Mouse (Mus musculus) E14TG2a.4 (cell line): ENCODE data around the gene Wnt8b.

Source experiments
- H3K27me3 ChIP-seq: 2 replicates; pipeline ENCODE4 v1.6.1; 2014; ENCODE audit warnings: low read length, control low read depth; ENCODE audit not compliant: insufficient read depth
- H3K36me3 ChIP-seq: 2 replicates; pipeline ENCODE4 v1.6.1; 2014; ENCODE audit warnings: low read length, control low read depth; ENCODE audit not compliant: insufficient read depth
- H3K4me1 ChIP-seq: replicated peaks from 2 replicates; pipeline ENCODE4 v1.6.1; 2014; ENCODE audit warnings: low read depth, low read length, control low read depth
- H3K4me3 ChIP-seq: replicated peaks from 2 replicates; pipeline ENCODE4 v1.5.1; 2014; ENCODE audit warnings: mild to moderate bottlenecking, low read length
- H3K9me3 ChIP-seq: 2 replicates; pipeline ENCODE4 v1.6.1; 2014; ENCODE audit warnings: low read length, control low read depth
- CTCF ChIP-seq: conservative IDR thresholded peaks from 2 replicates; pipeline ENCODE4 v1.5.1; 2014; ENCODE audit warnings: low read length
- NANOG ChIP-seq: IDR thresholded peaks from 2 replicates; pipeline ENCODE4 v1.6.1; 2014; ENCODE audit warnings: borderline replicate concordance, low read length, mixed read lengths
- POU5F1 ChIP-seq: IDR thresholded peaks from 2 replicates; pipeline ENCODE4 v1.6.1; 2014; ENCODE audit warnings: low read length, borderline replicate concordance

The Wnt8b gene

GRCm38 (mm10) chr19:44513921-44514482, 20.7 kb downstream of the Wnt8b start:
- H3K4me1 ChIP-seq = peaks cover 62% of the 10 kb centered on the region
- no peak for TF ChIP-seq POU5F1
- TF ChIP-seq CTCF = no peak
- TF ChIP-seq NANOG = no peak
- H3K4me3 ChIP-seq = no peak overlapping the region
- peaks cover 88% of the 10 kb centered on the region for H3K27me3 ChIP-seq
- peaks cover 11% of the 10 kb centered on the region for H3K9me3 ChIP-seq
- no peaks in the 10 kb centered on the region for H3K36me3 ChIP-seq

- H3K36me3 ChIP-seq = no peaks in the 10 kb centered on the region
Observed at GRCm38 (mm10) chr19:44514521-44515451, 21.5 kb downstream of the Wnt8b start.

GRCm38 (mm10) chr19:44515769-44516168, 22.5 kb downstream of the Wnt8b start:
- Histone ChIP-seq H3K9me3 (peaks cover 11% of the 10 kb centered on the region), H3K36me3 (no peaks in the 10 kb centered on the region), H3K4me1 (peaks cover 57% of the 10 kb centered on the region), H3K27me3 (peaks cover 72% of the 10 kb centered on the region), H3K4me3 (no peak overlapping the region)
- TF ChIP-seq NANOG (no peak), POU5F1 (no peak)

More at GRCm38 (mm10) chr19:44514521-44515451, 21.5 kb downstream of the Wnt8b start:
- H3K4me1 ChIP-seq = peaks cover 67% of the 10 kb centered on the region
- peaks cover 82% of the 10 kb centered on the region for H3K27me3 ChIP-seq
- H3K9me3 ChIP-seq = peaks cover 11% of the 10 kb centered on the region
- H3K4me3 ChIP-seq = no peak overlapping the region
- no peak for TF ChIP-seq CTCF
- peak; percentile 36; the same call in 1 of the 2 replicates for TF ChIP-seq NANOG

- Histone ChIP-seq H3K4me3 (peak overlapping the region; percentile 32; the same call in 1 of the 2 replicates), H3K36me3 (no peaks in the 10 kb centered on the region), H3K27me3 (peaks cover 56% of the 10 kb centered on the region), H3K9me3 (peaks cover 11% of the 10 kb centered on the region), H3K4me1 (peaks cover 45% of the 10 kb centered on the region)
- TF ChIP-seq POU5F1 (no peak), CTCF (peak; percentile 73), NANOG (no peak)
Observed at GRCm38 (mm10) chr19:44517996-44518768, 24.9 kb downstream of the Wnt8b start.

- peak; percentile 30 for TF ChIP-seq CTCF
- no peak for TF ChIP-seq NANOG
- no peak for TF ChIP-seq POU5F1
- 0 out of 2 replicates have a peak overlapping the region, but pooled peaks have one; percentile 10 for H3K4me3 ChIP-seq
- no peaks in the 10 kb centered on the region for H3K36me3 ChIP-seq
- H3K9me3 ChIP-seq = peaks cover 11% of the 10 kb centered on the region
- peaks cover 44% of the 10 kb centered on the region for H3K4me1 ChIP-seq
- peaks cover 55% of the 10 kb centered on the region for H3K27me3 ChIP-seq
Observed at GRCm38 (mm10) chr19:44519152-44519551, 25.9 kb downstream of the Wnt8b start.

- H3K36me3 ChIP-seq = no peaks in the 10 kb centered on the region
- no peak for TF ChIP-seq POU5F1
- TF ChIP-seq CTCF = no peak
- no peak for TF ChIP-seq NANOG
- no peaks in the 10 kb centered on the region for H3K9me3 ChIP-seq
- H3K27me3 ChIP-seq = peaks cover 44% of the 10 kb centered on the region
- H3K4me1 ChIP-seq = no peaks in the 10 kb centered on the region
- H3K4me3 ChIP-seq = no peak overlapping the region
Observed at GRCm38 (mm10) chr19:44525551-44526205, 32.4 kb downstream of the Wnt8b start.

GRCm38 (mm10) chr19:44530018-44530417, 36.7 kb downstream of the Wnt8b start:
- no peak overlapping the region for H3K4me3 ChIP-seq
- H3K36me3 ChIP-seq = no peaks in the 10 kb centered on the region
- peaks cover 10% of the 10 kb centered on the region for H3K4me1 ChIP-seq
- H3K27me3 ChIP-seq = peaks cover 47% of the 10 kb centered on the region
- no peaks in the 10 kb centered on the region for H3K9me3 ChIP-seq
- TF ChIP-seq CTCF = no peak
- TF ChIP-seq POU5F1 = no peak
- no peak for TF ChIP-seq NANOG
